Mouse (Mus musculus): ENCODE results near the gene Mccc2.

The Mccc2 gene

DNA sequence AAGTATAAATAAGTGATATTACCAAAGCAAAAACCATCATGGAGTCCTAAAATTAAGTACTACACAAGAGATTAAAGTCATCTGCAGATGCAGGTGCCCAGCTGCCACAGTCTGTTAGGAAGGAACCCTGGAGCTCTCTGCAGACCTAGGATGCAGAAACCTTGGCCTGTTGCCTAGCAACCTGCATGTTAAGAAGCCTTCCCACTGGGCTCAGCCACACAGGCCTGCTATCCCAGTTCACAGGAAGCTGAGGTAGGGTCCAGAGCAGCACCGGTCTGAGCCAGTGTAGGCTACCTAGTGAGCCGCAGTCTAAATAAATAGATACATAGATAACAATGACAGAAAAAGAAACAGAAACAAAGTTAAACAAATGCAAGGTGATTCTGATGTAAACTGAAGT, 74.8 kb downstream of the Mccc2 start:
- in situ Hi-C loops (cut with MboI; ENCODE audit: low sequenced_read_pairs) = no loop called here

DNA sequence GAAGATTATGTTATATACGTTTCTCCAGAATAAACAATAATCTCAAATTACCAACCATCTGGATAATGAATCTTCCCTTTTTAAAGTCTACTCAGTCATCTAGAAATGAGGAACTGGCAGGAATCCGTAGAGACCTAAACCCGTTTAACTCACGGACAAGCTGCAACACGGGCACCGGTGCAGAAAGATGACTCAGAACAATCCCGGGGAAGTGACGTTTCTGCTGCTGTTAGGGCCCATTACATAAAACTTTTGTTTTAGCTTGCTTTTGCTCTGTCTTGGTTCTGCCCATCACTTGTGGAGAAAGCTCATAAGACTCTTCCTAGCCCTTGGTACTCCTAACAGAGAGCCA, 76.1 kb downstream of the Mccc2 start:
- in situ Hi-C loops (cut with MboI; ENCODE audit: low sequenced_read_pairs) = no loop called here

GRCm38 (mm10) chr13:99938606-99939319, 76.7 kb downstream of the Mccc2 start:
- in situ Hi-C loops (cut with MboI; ENCODE audit: low sequenced_read_pairs) = no loop called here

- in situ Hi-C loops (cut with MboI; ENCODE audit: low sequenced_read_pairs) = no loop called here
Measured at GRCm38 (mm10) chr13:99937741-99938140, 77.7 kb downstream of the Mccc2 start.

- in situ Hi-C loops (cut with MboI; ENCODE audit: low sequenced_read_pairs) = no loop called here
Measured at GRCm38 (mm10) chr13:99932406-99932805, 83.0 kb downstream of the Mccc2 start.

DNA sequence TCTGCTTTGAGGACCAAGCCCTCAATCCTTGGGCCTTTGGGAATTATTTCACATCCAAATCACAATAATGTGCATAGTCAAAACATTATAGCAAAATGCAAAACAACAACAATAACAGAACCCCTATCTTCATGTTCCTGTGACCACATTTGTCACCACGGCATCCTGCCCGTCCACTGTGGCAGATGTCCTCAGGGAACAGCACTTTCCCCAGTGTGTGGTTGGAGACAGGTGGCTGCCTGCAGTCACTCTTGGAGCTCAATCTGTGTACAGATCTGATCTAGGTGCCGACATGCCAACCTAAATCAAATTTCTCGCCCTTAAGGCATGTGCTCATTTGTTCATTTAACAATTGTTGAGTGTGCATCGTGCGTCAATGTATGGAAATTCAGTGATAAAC, 83.9 kb downstream of the Mccc2 start:
- in situ Hi-C loops (cut with MboI; ENCODE audit: low sequenced_read_pairs) = no loop called here

DNA sequence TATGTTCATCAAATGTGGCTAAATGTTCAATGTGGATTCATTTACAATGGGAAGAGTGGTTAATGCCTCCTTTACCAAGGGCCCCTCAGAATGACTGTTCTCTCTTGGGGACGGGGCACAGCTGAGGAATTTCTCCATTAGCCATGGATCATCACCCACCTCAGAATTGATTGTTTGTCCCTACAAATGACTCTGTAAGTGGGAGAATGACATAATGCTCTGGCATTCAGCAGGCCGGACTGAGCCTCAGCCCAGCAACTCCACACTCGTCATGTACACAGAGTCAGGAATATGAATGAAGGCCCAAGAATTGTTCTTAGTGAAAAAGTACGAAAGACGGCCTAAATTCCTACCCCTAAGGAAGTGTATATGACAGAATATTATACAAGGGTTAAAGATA, 89.2 kb downstream of the Mccc2 start:
- in situ Hi-C loops (cut with MboI; ENCODE audit: low sequenced_read_pairs) = no loop called here

GRCm38 (mm10) chr13:99915632-99916031, 99.8 kb downstream of the Mccc2 start:
- in situ Hi-C loops (cut with MboI; ENCODE audit: low sequenced_read_pairs) = no loop called here

GRCm38 (mm10) chr13:99900965-99901364, 114.5 kb downstream of the Mccc2 start, which contains the start of gene Cartpt:
TSS of gene Cartpt (minus strand) at chr13:99901091.
- in situ Hi-C loops (cut with MboI; ENCODE audit: low sequenced_read_pairs) = no loop called here

GRCm38 (mm10) chr13:99900557-99900892, 114.9 kb downstream of the Mccc2 start:
- in situ Hi-C loops (cut with MboI; ENCODE audit: low sequenced_read_pairs) = no loop called here

DNA sequence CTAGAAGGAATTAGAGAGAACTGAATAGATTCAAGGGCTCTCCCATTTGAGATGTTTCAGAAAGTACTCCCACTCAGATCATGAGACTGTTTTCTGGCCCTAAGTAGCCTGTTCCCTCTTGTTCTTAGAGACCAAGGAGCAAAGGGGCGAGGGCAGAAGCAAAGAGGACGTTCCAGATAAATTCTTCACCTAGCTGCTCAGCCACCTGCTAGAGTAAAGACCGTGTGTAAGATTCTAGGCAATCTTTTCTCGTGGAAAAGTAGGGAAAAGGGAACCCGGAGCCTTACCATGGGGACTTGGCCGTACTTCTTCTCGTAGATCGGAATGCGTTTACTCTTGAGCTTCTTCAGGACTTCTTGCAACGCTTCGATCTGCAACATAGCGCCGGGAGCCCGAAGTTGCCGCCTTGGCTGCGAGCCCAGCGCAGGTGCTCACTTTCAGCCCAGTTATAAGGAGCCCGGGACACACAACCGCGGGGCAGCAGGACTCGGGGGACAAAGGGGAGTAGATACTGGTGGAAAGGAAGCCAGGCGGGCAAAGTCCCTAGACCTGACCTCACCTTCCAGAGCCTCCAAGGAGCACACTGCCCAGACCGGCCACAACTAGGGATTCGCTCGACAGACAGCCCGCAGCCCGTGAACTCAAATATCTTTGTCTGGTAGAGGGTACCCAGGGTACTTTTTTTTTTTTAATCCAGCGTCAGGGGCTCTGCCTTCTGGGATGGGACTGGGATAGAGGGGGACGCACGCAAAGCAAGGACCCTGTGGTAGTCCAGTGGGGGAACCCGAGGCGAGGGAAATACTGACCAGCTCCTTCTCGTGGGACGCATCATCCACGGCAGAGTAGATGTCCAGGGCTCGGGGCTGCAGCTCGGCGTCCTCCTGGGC, 115.5 kb downstream of the Mccc2 start:
- in situ Hi-C loops (cut with MboI; ENCODE audit: low sequenced_read_pairs) = no loop called here

DNA sequence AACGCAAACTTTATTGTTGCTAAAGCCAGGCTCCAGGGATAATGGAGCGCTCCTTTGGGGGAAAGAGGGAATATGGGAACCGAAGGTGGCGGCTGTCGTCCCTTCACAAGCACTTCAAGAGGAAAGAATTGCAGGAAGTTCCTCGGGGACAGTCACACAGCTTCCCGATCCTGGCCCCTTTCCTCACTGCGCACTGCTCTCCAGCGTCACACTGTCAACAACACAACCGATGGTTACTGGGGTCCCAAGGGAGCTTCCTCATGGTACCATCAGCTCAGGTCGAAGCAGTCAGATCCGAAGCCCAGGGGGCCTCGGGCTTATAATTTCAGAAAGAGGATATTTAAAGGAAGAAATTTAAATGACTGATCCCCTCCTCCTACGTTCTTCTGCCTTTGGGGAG, 116.6 kb downstream of the Mccc2 start:
- in situ Hi-C loops (cut with MboI; ENCODE audit: low sequenced_read_pairs) = no loop called here
